Mouse (Mus musculus) layer of hippocampus, adult 9-10 months (tissue): ENCODE measurements around the gene Pm20d1.
A peak's percentile ranks its signal among the peaks of the same experiment; 100 is the strongest.

Experiments
- DNase-seq: peaks from one replicate; pipeline ENCODE4 v3.0.0; 2022; ENCODE audit warnings: low spot score

The Pm20d1 gene

GRCm38 (mm10) chr1:131797202-131797909, at the start of gene Pm20d1:
Gene Pm20d1 (plus strand): TSS chr1:131797381.
- DNase-seq: no peak

DNA sequence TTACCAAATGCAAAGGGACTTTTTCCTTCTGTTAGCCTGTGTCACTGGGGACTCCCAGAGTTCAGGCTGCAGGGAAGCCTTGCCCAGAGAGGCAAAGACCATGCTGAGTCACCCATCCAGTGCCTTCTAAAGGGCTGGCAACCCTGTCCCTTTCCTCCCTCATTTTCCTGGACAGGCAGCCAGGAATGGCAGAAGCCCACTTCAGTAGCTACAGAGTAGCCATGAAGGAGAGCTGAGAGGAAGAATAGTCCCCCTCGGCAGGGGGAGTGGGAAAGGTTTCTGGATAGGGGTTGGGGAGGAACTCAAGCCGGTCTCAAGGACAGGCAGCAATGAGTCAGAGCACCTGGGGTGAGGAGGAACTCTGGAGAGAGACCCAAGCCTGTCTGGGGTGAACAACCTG, 49.4 kb upstream of the Pm20d1 start:
- no peak for DNase-seq

DNA sequence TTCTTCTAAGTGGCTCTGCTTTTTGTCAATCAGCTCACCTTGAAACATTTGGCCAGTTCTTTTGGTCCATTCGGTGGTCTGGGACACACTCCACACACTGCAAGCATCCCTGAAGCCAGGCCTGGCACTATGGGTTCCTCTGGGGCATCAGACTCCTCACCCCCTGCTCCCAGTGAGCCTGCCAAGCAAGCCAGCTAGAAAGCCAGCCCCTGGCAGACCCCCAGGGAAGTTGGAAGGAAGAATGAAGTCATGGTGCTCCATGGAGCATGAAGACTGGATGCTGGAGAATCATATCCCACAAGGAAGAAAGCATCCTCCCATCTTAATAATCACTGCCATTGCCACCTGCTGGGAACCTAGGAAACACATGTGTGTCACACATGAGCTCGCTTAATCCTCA, 48.5 kb upstream of the Pm20d1 start:
- DNase-seq: no peak

DNA sequence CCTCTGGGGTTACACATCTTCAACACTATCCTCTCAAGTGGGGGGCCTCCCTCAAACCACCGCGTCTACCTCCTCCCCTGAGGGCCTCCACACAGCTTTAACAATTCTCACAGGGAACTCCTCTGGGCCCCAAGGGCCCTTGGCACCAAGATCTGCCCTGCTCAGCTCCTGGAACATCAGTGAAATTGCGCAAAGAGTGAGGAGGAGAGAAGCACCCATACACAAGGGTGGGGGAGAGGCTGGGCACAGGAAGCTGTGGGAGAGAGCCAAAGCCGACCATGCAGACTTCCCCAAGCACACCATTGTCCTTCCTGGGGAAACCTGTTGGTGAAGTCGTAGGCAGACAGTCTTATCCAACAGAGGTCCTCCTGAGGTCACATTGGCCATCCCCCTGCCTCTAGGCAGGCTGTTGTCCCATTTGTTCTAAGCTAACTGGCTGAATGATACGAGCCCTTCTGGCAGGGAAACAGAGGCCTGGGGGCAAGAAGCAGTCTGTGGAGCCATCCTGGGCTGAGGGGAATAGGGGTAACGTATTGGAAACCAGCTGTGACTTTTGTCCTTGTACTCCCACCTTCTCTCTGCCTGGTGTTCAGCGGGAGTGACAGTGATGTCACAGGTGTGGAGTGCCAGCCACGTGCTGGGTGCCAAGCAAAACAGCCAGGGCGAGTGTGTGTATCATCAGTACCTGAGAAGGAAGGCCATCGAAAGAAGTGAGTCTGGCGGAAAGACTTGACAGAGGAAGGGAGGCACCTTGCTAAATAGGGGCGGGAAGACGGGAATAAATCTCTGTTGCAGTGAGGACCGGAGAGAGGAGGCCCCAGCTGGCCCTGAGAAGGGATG, 47.3 kb upstream of the Pm20d1 start:
- no peak for DNase-seq

DNA sequence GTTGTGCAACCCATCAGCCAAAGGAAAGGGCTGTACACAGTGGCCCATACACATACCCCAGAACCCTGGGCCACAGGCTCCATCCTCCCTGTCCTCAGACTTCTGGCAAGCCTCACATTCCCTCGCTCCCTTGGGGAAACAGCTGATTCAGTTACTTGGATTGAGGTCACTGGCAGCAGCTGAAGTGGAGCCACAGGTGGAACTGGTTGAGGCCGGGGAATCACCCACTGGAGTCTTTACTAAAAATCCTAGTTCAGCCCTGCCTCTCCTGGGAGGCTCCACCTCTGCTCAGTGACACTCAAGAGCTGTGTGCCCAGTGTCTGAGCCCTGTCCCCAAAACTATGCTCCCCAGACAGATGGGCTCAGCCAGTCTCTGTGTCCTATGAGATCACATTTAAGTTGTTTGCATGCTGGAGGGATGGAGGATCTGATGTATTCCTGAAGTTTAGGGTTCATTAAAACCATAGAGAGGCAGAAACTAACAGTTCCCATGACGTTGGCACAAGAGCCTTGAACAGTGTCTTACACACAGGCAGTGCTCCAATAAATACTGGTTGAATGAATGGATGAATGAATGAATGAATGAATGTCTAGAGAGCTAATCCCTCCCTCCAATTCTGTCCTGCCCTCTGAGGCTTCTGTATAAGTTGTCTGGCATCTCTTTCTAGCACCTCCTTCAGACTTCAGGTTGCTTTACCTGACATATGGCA, 45.8 kb upstream of the Pm20d1 start:
- DNase-seq: no peak

DNA sequence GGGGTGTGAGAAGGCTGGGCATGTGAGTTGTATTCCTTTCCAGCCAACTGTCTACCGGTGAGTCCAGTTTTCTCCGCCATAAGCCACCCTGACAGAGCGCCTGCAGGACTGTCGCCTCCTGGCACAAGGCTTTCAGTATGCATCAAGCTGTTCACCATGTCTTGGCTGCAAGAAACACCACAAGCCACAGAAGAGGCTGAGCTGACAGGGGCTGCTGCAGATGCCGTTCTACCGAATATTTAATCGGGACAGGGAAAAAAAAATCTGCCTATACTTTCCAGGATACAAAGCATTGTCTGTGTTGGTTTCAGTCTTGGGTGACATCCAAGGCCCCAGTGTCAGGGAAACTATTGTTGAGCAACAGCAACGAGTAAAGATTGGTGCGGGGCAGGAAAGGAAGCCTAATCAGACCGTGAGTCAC, 45.3 kb upstream of the Pm20d1 start:
- no peak for DNase-seq

DNA sequence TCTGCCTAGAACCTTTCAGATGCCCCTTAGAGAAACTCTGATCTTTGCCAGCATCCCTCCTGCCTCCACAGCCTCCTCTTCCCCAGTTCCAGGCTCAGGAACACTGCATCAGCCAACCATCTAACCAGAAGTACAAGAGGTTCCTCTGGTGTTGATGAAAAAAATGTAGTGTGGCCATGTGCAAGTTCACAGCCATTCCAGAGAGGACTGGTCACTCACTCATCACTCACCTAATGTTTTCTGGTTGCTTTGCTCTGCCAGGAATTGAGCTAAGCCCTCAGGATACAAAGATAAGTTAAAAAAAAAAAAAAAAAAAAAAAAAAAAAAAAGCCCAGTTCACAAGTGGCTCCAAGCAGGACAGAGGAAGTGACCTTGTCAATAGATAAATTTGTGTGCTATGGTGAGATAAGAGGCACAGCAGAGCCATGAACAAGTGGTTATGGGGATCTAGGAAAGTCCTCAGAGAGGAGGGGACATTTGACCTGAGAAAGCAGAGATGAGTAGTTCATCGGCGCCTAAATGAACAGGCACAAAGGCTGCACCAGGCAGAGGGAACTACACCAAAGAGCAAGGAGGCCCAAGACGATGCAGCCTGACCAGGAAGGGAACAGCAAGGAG, 42.9 kb upstream of the Pm20d1 start:
- no peak for DNase-seq

DNA sequence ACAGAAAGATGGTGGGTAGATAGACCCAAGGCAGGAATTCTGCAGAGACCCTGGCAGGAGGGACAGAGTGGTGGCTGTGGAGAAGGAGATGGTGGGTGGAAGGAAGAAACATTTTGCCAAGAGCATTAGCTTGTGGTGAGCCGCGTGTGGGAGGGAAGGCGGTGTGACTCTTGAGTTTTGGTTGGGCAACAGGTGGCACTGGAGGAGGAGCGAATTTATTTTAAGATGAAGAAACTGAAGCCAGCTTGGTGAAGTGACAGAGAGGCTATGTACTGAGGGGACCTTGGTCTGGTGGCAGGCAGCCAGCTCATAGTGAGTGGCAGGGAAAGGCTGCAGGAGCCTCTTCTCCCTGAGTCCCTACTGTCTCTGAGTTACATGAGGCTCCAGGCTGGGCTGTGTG, 42.3 kb upstream of the Pm20d1 start:
- no peak for DNase-seq

GRCm38 (mm10) chr1:131757211-131757610, 40.0 kb upstream of the Pm20d1 start:
- DNase-seq: no peak

DNA sequence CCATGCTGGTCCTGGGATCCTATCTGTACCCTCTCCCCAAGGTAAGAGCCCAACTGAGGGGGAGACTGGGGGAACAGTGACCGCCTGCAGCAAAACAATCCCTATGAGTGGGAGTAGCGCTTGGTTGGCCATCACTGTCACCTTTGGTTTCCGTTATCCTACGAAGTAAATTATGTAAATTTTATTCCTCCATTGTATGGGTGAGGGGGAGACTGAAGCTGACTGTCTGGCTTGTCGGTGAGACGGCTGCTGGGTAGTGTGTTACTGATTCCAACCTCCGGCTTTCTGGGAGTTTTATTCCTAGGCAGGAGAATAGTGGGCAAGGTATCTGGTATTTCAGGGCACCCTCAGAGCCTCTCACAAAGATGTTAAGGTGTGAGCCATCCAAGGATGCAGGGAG, 38.4 kb upstream of the Pm20d1 start:
- no peak for DNase-seq

DNA sequence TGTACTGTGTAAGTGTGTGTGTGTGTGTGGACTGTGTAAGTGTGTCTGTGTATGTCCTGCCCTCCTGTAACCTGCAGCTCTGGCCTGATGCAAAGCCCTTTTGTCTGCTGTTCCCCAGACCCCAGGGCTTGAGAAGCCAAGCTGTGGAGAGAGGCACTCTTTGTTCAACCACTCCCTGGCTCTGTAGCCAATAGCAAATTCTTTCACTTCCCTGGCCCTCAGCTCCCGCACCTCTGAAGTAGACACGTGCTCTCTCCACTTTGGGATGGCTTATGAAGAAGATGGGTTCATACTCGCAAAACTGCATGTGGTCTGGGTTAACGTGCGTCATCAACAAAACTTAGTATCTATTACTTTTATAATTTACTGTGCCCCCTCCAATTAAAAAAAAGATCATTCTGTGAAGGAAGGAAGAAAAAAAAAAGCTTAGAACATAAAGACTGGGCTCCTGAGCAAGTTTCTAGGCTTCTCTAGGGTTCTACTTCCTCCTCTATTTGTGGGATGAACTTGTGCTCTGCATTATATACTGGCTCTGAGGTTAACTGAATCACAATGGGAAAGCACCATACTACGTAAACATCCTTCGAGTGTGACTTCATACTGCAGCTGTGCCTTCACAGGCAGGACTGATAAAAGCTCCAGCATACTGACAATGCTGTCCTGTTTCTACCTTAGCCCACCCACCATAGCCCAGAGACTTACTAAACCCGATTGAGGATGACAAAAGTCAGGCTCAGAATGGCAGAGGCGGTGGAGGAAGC, 37.3 kb upstream of the Pm20d1 start:
- no peak for DNase-seq

DNA sequence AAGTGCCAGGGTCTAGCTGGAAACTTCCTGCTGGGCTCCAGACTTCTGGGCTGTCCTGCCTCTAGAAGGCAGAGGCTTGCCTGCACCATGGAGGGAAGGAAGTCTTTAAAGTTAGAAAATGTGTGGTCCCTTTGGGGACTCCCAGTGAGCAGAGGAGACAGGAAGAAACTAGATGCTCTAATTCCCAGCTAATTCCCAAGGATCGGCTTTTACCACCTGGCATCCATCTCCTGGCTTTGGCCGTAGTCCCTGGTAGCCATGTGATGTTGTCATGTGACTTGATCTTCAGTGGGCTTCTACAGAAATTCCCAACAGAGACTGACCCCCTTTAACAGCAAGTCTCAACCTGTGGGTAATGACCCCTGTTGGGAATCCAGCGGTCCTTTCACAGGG, 36.8 kb upstream of the Pm20d1 start:
- no peak for DNase-seq

DNA sequence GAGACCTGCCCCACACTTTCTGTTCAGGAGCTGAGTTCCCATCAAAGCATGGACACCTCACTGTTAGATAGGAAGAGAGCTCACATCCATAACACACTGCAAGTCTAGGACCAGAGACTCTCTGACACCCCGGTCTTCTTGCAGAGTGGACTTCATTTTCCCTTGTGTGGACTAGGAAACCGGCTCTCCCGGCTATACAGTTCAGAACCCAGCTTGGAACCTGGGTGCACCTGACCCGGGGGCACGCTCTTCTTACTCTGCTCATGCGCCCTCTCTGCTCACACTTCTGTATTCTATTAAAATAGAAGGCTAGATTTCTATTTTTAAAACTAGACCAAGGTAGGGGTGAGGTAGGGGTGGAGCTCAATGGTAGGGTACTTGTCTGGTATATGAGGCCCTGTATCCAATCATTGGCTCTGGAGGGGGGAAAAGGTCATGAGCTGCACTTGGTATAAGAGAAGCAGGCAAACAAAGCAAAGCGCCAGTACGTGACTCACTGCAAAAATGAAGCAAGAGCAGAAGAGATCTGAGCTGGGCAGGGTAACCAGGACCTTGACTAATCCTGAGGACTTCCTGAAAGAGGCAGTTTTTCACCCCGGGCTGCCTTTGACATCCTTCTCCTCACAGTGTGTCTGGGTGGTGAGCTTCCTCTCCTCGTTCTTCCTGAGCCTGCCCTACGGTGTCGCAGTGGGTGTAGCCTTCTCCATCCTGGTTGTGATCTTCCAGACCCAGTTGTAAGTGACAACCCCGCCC, 35.9 kb upstream of the Pm20d1 start:
- no peak for DNase-seq

- DNase-seq: no peak
Measured at GRCm38 (mm10) chr1:131763683-131764082, 33.5 kb upstream of the Pm20d1 start.

DNA sequence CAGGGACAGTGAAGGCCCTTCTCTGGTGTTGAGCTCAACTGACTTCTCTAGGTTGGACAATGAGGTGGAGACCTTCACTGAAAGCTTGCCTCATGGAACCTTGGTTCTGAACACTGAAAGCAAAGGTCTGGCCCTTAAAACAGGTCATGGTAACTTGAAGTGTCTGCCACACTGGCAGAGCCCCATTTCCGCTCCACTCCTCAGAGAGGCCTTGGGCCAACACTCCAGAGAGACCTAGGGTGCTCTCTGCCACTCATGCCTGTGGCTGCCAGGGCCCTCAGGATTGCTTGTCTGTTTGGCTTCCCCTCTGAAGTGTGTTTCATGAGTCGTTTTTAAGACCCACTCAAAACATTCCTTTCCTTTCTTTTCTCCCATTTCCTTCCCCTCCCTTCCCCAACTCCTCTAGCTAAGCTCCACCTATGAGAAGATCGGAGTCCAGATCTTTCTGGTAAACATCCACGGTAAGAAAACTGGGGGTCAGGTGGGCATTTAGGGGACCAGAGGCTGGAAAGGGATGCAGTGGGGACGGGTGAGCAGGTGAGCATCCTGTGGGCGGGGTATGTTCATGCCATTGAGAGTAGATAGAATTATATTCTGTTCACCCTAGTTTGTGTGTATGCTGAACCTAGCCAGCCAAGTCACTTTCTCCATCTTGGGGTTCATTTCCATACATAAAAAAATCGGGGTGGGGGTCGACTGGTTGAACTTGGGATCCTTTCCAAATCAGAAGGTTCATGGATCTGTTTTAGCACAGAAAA, 32.4 kb upstream of the Pm20d1 start:
- no peak for DNase-seq

DNA sequence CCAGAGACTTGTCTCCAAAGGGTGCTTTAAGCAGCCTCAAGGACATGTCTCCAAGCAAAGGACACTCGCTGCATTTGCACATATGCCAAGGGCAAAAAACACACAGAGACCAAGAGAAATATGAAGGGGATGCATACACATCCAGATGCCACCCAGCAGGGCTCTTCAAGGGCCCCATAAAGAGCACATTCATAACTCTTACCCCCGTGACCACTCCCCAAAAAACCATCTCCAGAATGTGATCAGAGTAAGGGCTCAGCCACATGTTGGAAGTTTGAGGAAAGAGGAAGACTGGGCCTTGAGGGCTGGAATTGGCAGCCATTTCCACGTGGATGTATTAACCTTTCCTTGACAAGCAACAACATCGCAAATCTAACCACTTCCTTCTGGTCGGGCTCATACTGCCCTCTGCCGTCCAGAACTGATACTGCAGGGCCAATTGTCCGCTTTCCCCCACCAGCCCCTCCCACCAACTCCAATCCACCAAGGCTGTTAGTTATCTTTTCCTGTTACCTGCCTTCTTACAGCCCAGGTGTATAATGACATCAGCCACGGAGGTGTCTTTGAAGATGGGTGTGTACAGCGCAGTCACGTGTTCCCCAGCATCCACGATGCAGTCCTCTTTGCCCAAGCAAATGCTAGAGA, 31.7 kb upstream of the Pm20d1 start:
- DNase-seq: peak; percentile 77

GRCm38 (mm10) chr1:131769296-131769695, 27.9 kb upstream of the Pm20d1 start:
- no peak for DNase-seq

- peak; percentile 86 for DNase-seq
Measured at GRCm38 (mm10) chr1:131770656-131771055, 26.5 kb upstream of the Pm20d1 start.

- no peak for DNase-seq
Measured at GRCm38 (mm10) chr1:131771440-131771839, 25.7 kb upstream of the Pm20d1 start.

DNA sequence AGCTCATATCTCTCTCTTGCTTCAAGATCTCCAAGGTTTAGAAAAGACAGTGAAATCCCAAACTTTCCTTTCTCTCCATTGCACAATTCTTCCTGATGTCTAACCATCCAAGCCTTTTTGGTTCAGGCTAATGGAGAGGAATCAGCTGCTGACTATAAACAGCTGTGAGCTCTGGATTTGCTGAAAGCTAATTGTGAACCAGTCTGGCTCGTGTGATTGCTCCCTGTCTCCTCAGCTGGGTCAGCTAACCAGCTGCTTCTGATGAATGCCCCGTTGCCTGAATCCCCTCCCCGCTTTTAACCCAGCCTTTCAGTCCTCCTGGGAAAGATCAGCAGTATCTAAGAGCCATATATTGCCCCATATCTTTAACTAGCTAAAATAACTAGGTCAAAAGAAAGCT, 2.6 kb upstream of the Pm20d1 start:
- DNase-seq: no peak
